Mouse (Mus musculus): Measurements from ENCODE around the gene Nhsl2.
"Not testable (repeated sequence)": the region's sequence is repeated elsewhere in the genome, so short reads cannot be mapped to it uniquely, and the experiment has no call there.

Nhsl2 gene

GRCm38 (mm10) chrX:101849281-101849821, at the start of gene Nhsl2:
Gene Nhsl2, plus strand, starts transcription at chrX:101849385.
- peak; percentile 45 for DNase-seq (ENCODE audit: low spot score)

GRCm38 (mm10) chrX:101805512-101805911, 43.7 kb upstream of the Nhsl2 start:
- peak; percentile 45 for DNase-seq (ENCODE audit: low spot score)

- DNase-seq (ENCODE audit: low spot score) = no peak
Observed at GRCm38 (mm10) chrX:101811750-101812149, 37.4 kb upstream of the Nhsl2 start.

- DNase-seq (ENCODE audit: low spot score) = peak; percentile 37
Observed at GRCm38 (mm10) chrX:101819163-101819562, 30.0 kb upstream of the Nhsl2 start.

GRCm38 (mm10) chrX:101819980-101820379, 29.2 kb upstream of the Nhsl2 start:
- not testable (repeated sequence) for DNase-seq (ENCODE audit: low spot score)

GRCm38 (mm10) chrX:101847191-101847795, 1.9 kb upstream of the Nhsl2 start:
- DNase-seq (ENCODE audit: low spot score) = no peak

GRCm38 (mm10) chrX:101849901-101850551, 841 bp downstream of the Nhsl2 start:
- DNase-seq (ENCODE audit: low spot score) = peak; percentile 54

- no peak for DNase-seq (ENCODE audit: low spot score)
Observed at GRCm38 (mm10) chrX:101851566-101852354, 2.6 kb downstream of the Nhsl2 start.

- no peak for DNase-seq (ENCODE audit: low spot score)
Observed at GRCm38 (mm10) chrX:101863666-101864378, 14.6 kb downstream of the Nhsl2 start.

- no peak for DNase-seq (ENCODE audit: low spot score)
Observed at GRCm38 (mm10) chrX:101864788-101865187, 15.6 kb downstream of the Nhsl2 start.

- no peak for DNase-seq (ENCODE audit: low spot score)
Observed at GRCm38 (mm10) chrX:101874147-101874546, 25.0 kb downstream of the Nhsl2 start.

GRCm38 (mm10) chrX:101874901-101875300, 25.7 kb downstream of the Nhsl2 start:
- DNase-seq (ENCODE audit: low spot score) = no peak

- DNase-seq (ENCODE audit: low spot score) = no peak
Observed at GRCm38 (mm10) chrX:101876136-101876535, 27.0 kb downstream of the Nhsl2 start.

- no peak for DNase-seq (ENCODE audit: low spot score)
Observed at GRCm38 (mm10) chrX:101877840-101878239, 28.7 kb downstream of the Nhsl2 start.

GRCm38 (mm10) chrX:101878546-101878945, 29.4 kb downstream of the Nhsl2 start:
- DNase-seq (ENCODE audit: low spot score) = no peak

GRCm38 (mm10) chrX:101882141-101882751, 33.1 kb downstream of the Nhsl2 start:
- no peak for DNase-seq (ENCODE audit: low spot score)

GRCm38 (mm10) chrX:101889384-101889783, 40.2 kb downstream of the Nhsl2 start:
- no peak for DNase-seq (ENCODE audit: low spot score)

- no peak for DNase-seq (ENCODE audit: low spot score)
Observed at GRCm38 (mm10) chrX:101889813-101890469, 40.8 kb downstream of the Nhsl2 start.

GRCm38 (mm10) chrX:101893796-101894195, 44.6 kb downstream of the Nhsl2 start:
- no peak for DNase-seq (ENCODE audit: low spot score)

GRCm38 (mm10) chrX:101898341-101898740, 49.2 kb downstream of the Nhsl2 start:
- DNase-seq (ENCODE audit: low spot score) = no peak

Data from retina, embryonic 14.5 days (tissue).